Mouse (Mus musculus) embryonic fibroblast, embryonic 13.5 days (primary cell): ENCODE results near the gene Ccdc146.

Source experiments
- CTCF ChIP-seq: IDR thresholded peaks from 2 replicates; pipeline ENCODE4 v1.5.1; 2011; ENCODE audit warnings: mild to moderate bottlenecking, control low read depth, low read length, moderate library complexity, borderline replicate concordance; ENCODE audit not compliant: insufficient read depth
- POLR2A ChIP-seq: IDR thresholded peaks from 2 replicates; pipeline ENCODE4 v1.6.1; 2011; ENCODE audit warnings: low read depth, mild to moderate bottlenecking, control low read depth, low read length, moderate library complexity

- TF ChIP-seq POLR2A (no peak), CTCF (no peak)
Observed at GRCm38 (mm10) chr5:21381986-21382385, 42.5 kb downstream of the Ccdc146 start.
